Mouse (Mus musculus) forebrain, embryonic 14.5 days (tissue): ENCODE measurements at regions not wholly inside any gene's neighbourhood (a gene's known extent, or its start where the extent isn't known, plus 50 kb on each side); places are given as distances from the start of the nearest gene placed in this dataset.

Experiments
- ATAC-seq: fragments of 200-750 bp; cut with Nextera tagmentation; 2 replicates; pipeline ENCODE4 v1.8.0; 2017; ENCODE audit warnings: mild to moderate bottlenecking, moderate library complexity
- DNase-seq: peaks from one replicate; pipeline ENCODE4 v3.0.0-alpha.2; 2015; ENCODE audit warnings: low spot score
- H3K27ac ChIP-seq: fragments of 300-500 bp; sonication (generic); 2 replicates; pipeline ENCODE4 v1.5.1; 2014; ENCODE audit warnings: low read depth, mild to moderate bottlenecking, control low read depth, low read length, moderate library complexity
- H3K27me3 ChIP-seq: fragments of 300-500 bp; sonication (generic); replicated peaks from 2 replicates; pipeline ENCODE4 v1.6.1; 2014; ENCODE audit warnings: low read length, control low read depth, mixed read lengths; ENCODE audit not compliant: control insufficient read depth, insufficient read depth
- H3K36me3 ChIP-seq: fragments of 300-500 bp; sonication (generic); 2 replicates; pipeline ENCODE4 v1.6.1; 2014; ENCODE audit warnings: low read length, control low read depth; ENCODE audit not compliant: control insufficient read depth, insufficient read depth
- H3K4me1 ChIP-seq: fragments of 300-500 bp; sonication (generic); 2 replicates; pipeline ENCODE4 v1.6.1; 2014; ENCODE audit warnings: antibody characterized with exemption, low read length, control low read depth; ENCODE audit not compliant: control insufficient read depth, insufficient read depth
- H3K4me2 ChIP-seq: fragments of 300-500 bp; sonication (generic); 2 replicates; pipeline ENCODE4 v1.6.1; 2014; ENCODE audit warnings: mild to moderate bottlenecking, control low read depth, low read length
- H3K4me3 ChIP-seq: fragments of 300-500 bp; sonication (generic); 2 replicates; pipeline ENCODE4 v1.5.1; 2014; ENCODE audit warnings: low read depth, low read length, control low read depth
- H3K9ac ChIP-seq: fragments of 300-500 bp; sonication (generic); 2 replicates; pipeline ENCODE4 v1.6.1; 2014; ENCODE audit warnings: mild to moderate bottlenecking, low read length, control low read depth, moderate library complexity
- H3K9me3 ChIP-seq: fragments of 300-500 bp; sonication (generic); replicated peaks from 2 replicates; pipeline ENCODE4 v1.6.1; 2016; ENCODE audit warnings: low read length, control low read depth, mixed read lengths; ENCODE audit not compliant: control insufficient read depth
- whole genome bisulfite sequencing: fragments of 180-500 bp; shearing (Covaris S2); extraction: QIAGEN DNeasy Blood & Tissue Kit; methylation state at CpG from one replicate; pipeline ENCODE4 v1.1.7; 2014; 5-methylcytosine and 5-hydroxymethylcytosine counted together

DNA sequence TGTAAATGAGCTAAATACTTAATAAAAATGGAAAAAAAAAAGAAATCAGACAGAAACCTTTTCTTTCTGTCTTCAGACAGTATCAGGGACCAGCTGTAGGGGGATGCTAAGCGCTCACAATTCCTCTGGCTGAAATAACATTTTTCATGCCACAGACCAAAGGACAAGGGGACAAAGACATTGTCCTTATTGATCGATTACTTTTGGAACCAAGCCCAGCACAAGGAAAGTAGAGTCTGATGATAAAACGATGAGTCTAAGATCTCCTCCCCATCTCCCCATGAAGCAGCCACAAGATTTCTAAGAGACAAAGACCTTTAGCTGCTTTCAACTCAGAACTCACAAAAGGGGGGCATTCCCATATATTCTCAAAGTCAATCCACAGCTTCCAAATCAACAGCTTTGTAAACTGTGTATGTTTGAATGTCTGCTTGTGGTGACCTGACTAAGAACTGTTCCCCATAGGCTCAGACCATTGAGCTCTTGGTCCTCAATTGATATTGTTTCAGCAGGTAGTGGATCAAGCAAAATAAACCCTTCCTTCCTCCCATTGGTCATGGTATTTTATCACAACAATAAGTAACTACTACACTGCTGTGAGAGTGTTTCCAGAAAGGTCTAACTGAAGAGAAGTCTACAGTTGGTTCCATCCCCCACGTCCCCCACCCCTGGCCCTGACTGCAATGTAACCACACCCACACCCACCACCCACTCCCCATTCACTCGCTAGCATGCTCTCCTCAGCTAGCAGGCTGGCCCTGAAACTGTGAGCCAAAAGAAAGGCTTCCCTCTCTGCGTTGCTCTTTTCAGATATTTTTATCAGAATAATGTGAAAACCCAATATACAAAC is 331.4 kb upstream of the Spred2 start:
- no peak overlapping the region for H3K9ac ChIP-seq
- H3K27me3 ChIP-seq: no peaks in the 10 kb centered on the region
- ATAC-seq (no peak), DNase-seq (no peak)
- no peaks in the 10 kb centered on the region for H3K4me1 ChIP-seq
- no peaks in the 10 kb centered on the region for H3K36me3 ChIP-seq
- WGBS: 81% methylated on average over 6 of the region's 6 CpGs
- H3K9me3 ChIP-seq: no peaks in the 10 kb centered on the region
- H3K4me2 ChIP-seq: no peak overlapping the region
- H3K4me3 ChIP-seq: no peak overlapping the region
- no peak overlapping the region for H3K27ac ChIP-seq

GRCm38 (mm10) chr11:19595107-19595506 is 329.1 kb upstream of the Spred2 start:
- no peak overlapping the region for H3K4me2 ChIP-seq
- H3K4me1 ChIP-seq: no peaks in the 10 kb centered on the region
- H3K9me3 ChIP-seq: no peaks in the 10 kb centered on the region
- WGBS: 70% methylated on average over 4 of the region's 4 CpGs
- DNase-seq (peak; percentile 24), ATAC-seq (peak; percentile 61; the same call in 1 of the 2 replicates)
- H3K4me3 ChIP-seq: no peak overlapping the region
- no peaks in the 10 kb centered on the region for H3K27me3 ChIP-seq
- no peak overlapping the region for H3K9ac ChIP-seq
- no peaks in the 10 kb centered on the region for H3K36me3 ChIP-seq
- H3K27ac ChIP-seq: no peak overlapping the region

DNA sequence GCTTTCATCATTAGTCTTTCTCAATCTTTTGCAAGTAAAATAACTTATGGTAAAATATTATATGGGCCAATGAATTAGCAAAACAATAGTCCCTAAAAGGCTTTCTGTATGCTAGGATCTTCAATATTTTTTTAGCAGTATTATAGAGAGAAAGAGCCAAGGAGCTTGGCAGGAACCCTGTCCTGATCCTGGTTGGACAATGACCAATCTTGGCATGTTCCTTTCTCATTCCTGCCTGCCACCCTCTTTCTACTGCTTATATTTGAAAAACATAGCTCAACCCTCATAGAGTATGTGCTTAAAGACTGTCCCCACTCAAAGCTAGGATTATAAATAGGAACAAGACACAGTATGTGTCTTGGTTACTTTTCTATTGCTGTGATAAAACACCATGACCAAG is 327.8 kb upstream of the Spred2 start:
- H3K9ac ChIP-seq: no peak overlapping the region
- H3K4me2 ChIP-seq: no peak overlapping the region

GRCm38 (mm10) chr11:19599433-19599832 is 324.7 kb upstream of the Spred2 start:
- no peak overlapping the region for H3K27ac ChIP-seq

More for the DNA sequence above, 327.8 kb upstream of the Spred2 start:
- no peak overlapping the region for H3K27ac ChIP-seq
- no peaks in the 10 kb centered on the region for H3K4me1 ChIP-seq
- no peak for DNase-seq
- no peaks in the 10 kb centered on the region for H3K27me3 ChIP-seq
- no peak for ATAC-seq
- H3K9me3 ChIP-seq: no peaks in the 10 kb centered on the region
- no peak overlapping the region for H3K4me3 ChIP-seq
- no peaks in the 10 kb centered on the region for H3K36me3 ChIP-seq

DNA sequence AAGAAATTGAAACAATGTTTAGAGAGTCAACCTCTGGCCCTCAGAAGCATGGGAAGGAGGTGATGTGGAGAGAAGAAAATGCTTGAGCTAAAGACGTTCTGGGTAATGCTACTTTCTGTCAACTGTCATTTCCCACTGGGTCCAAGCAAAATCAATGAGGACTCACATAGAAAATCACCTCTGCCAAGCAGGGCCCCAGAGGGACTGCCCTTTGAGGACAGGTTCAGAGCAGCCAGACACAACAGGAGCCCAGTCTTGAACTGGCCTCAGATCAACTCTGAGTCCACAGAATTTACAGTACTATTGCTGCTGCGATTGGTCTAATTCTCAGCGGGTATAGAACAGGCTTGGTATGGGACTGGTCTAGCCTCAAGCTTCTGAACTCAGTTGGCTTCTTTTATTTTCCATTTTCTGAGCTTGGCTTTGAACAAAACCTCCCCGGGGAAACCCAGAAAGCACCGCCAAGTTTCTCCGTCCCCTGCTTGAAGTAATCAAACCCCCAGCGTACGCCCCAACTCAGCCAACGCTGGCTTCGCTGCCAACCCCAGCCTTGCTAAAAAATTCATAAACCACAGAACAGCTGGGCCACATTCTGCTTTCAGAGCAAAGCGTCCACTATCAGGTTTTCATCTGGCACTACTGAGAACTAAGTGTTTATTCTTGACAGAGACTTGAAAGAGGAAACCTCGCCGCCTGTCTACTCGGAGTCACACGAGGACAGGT is 322.8 kb upstream of the Spred2 start:
- Histone ChIP-seq H3K4me1 (no peaks in the 10 kb centered on the region), H3K27me3 (no peaks in the 10 kb centered on the region), H3K4me2 (no peak overlapping the region), H3K27ac (no peak overlapping the region), H3K4me3 (no peak overlapping the region), H3K9ac (no peak overlapping the region), H3K9me3 (no peaks in the 10 kb centered on the region), H3K36me3 (no peaks in the 10 kb centered on the region)
- no peak for ATAC-seq
- DNase-seq: peak; percentile 13
- WGBS: 86% methylated on average over 15 of the region's 15 CpGs

More at GRCm38 (mm10) chr11:19599433-19599832, 324.7 kb upstream of the Spred2 start:
- no peak overlapping the region for H3K4me3 ChIP-seq
- no peaks in the 10 kb centered on the region for H3K9me3 ChIP-seq
- ATAC-seq (no peak), DNase-seq (no peak)
- H3K4me1 ChIP-seq: no peaks in the 10 kb centered on the region
- no peak overlapping the region for H3K9ac ChIP-seq
- 84% methylated on average over 9 of the region's 9 CpGs for WGBS
- H3K4me2 ChIP-seq: no peak overlapping the region
- no peaks in the 10 kb centered on the region for H3K27me3 ChIP-seq
- H3K36me3 ChIP-seq: no peaks in the 10 kb centered on the region

DNA sequence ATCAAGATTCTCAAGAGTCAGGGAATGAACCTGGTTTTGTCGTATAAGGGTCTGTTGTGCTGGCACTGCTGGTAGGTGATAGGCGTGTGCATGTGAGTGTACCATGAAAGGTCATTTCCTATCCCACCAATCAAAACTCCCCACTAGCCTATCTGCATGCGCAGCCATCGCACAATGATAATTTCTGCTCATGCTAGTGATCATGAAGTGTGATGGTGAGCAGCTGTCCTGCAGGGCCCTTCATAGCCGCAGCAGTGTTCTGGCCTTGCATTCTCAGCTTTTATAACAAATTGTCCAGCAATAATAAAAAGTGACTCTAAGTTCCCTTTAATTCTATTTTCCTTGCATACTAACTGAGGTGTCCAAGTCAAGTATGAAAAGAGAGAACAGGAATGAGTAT is 321.7 kb upstream of the Spred2 start:
- H3K36me3 ChIP-seq: no peaks in the 10 kb centered on the region
- H3K4me3 ChIP-seq: no peak overlapping the region
- H3K9me3 ChIP-seq: no peaks in the 10 kb centered on the region
- H3K27me3 ChIP-seq: no peaks in the 10 kb centered on the region
- no peak overlapping the region for H3K27ac ChIP-seq
- no peaks in the 10 kb centered on the region for H3K4me1 ChIP-seq
- no peak for ATAC-seq
- H3K9ac ChIP-seq: no peak overlapping the region
- 94% methylated on average over 5 of the region's 5 CpGs for WGBS
- no peak for DNase-seq
- H3K4me2 ChIP-seq: no peak overlapping the region

- no peak overlapping the region for H3K4me3 ChIP-seq
- H3K4me2 ChIP-seq: no peak overlapping the region
- H3K4me1 ChIP-seq: no peaks in the 10 kb centered on the region
- 49% methylated on average over 4 of the region's 4 CpGs for WGBS
- no peaks in the 10 kb centered on the region for H3K36me3 ChIP-seq
- no peaks in the 10 kb centered on the region for H3K27me3 ChIP-seq
- H3K9me3 ChIP-seq: no peaks in the 10 kb centered on the region
- no peak overlapping the region for H3K9ac ChIP-seq
- H3K27ac ChIP-seq: no peak overlapping the region
- DNase-seq (no peak), ATAC-seq (no peak)
These were observed 318.6 kb upstream of the Spred2 start for GRCm38 (mm10) chr11:19605602-19606001.

GRCm38 (mm10) chr11:19606943-19607342 is 317.2 kb upstream of the Spred2 start:
- Histone ChIP-seq H3K4me1 (no peaks in the 10 kb centered on the region), H3K27ac (no peak overlapping the region), H3K4me2 (no peak overlapping the region), H3K27me3 (no peaks in the 10 kb centered on the region), H3K36me3 (no peaks in the 10 kb centered on the region), H3K4me3 (no peak overlapping the region), H3K9me3 (no peaks in the 10 kb centered on the region), H3K9ac (no peak overlapping the region)
- DNase-seq (no peak), ATAC-seq (no peak)
- WGBS: 93% methylated on average over 8 of the region's 8 CpGs

- no peaks in the 10 kb centered on the region for H3K4me1 ChIP-seq
- no peak overlapping the region for H3K4me3 ChIP-seq
- H3K27me3 ChIP-seq: no peaks in the 10 kb centered on the region
- no peak for ATAC-seq
- H3K9me3 ChIP-seq: no peaks in the 10 kb centered on the region
- no peak overlapping the region for H3K9ac ChIP-seq
- H3K4me2 ChIP-seq: no peak overlapping the region
- H3K36me3 ChIP-seq: no peaks in the 10 kb centered on the region
- no peak overlapping the region for H3K27ac ChIP-seq
- no peak for DNase-seq
These were observed 316.2 kb upstream of the Spred2 start for GRCm38 (mm10) chr11:19607941-19608340.
